Mouse (Mus musculus) T-helper 1 cell (primary cell): ENCODE data around the gene Dnah7c.
"Not testable (repeated sequence)": the region's sequence is repeated elsewhere in the genome, so short reads cannot be mapped to it uniquely, and the experiment has no call there.

Experiments
- in situ Hi-C: fragments of 300-600 bp; cut with MboI, MseI; formaldehyde crosslinking; loops from one replicate; pipeline ENCODE4 v1.15.1; 2025; ENCODE audit warnings: high pct_unique_total_duplicates

The Dnah7c gene

DNA sequence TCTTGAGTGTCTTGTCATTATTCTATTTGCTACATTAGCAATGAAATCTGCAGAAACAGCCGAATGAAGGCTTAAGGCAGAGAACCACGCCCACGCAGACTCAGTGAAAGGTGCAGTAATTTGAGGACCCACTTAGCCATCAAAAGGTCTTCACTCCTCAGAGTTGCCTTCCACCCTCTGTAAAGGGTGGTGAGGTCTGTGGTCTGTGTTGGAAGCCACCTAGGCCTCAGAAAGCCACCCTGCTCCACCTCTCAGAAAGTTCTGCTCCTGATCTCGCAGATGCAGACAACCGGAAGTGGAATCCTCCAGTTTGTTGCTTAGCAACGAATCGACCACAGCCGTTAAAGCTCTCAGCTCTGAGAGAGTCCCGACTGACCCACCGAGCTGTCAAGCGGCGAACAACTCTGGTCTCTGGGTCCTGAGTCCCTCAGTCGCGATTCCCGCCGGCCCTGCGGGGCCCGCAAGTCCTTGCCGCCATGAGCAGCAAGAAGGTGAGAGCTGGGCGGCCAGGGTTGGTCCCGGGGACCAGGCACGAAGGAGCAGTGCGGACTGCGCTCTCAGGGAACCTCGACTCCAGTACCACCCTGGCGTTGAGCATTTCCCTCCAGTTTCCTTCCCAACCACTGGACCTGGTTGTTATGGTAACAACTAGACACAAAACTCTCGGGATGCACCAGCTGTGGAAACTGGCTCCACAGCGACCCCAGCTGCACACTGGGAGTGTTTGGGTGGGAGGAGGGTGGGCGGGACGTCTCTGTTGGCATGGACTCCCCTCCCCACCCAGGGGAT lies at the start of gene Dnah7c:
Gene Dnah7c, plus strand, starts transcription at position 456 of the 789 bp plus-strand sequence.
- in situ Hi-C loops: no loop called here

DNA sequence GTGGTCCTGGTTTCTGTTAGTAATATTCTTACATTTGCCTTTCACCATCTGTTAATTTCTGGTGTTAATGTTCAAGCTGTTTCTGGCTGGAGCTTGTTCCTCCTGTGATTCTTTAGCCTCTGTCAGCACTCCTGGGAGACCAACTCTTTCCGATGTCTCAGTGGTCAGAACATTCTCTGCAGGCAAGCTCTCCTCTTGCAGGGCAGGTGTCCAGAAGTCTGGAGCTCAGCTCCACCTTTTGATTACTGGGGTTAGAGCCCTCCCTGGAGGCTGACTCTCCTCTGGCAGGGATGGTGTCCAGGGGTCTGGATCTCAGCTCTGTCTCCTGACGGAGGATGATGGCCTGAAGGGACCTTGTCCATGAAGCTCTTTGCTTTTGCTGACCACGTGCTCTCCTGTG lies 44.8 kb upstream of the Dnah7c start:
- in situ Hi-C loops: not testable (repeated sequence)

DNA sequence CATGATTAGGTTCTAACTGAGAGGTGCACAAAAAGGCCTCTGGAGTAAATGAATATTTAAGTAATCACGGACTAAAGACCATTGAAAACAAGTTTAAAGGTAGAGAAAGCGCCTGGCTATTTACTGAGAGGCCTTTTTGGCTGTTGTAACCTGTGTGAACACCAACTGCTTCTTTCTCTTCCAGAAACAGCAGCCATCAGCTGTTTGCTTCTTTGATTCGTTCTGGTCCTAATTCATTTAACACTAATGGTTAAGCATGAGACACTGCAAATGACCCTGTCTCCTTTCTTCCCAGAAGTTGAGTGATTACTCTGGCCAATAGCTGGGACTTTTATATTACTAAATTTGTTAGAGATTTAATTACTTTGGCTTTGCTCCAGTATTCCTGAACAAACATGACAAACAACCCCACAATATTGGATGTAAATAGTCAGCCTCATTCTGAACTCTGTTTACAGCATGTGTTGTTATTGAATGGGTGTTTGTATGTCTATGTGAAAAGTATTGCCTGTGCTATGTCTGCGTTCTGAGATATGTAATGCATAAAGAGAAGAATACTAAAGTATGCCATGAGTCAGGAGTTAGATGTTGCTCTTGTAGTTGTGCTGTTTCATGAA lies 30.6 kb upstream of the Dnah7c start:
- in situ Hi-C loops: not testable (repeated sequence)

DNA sequence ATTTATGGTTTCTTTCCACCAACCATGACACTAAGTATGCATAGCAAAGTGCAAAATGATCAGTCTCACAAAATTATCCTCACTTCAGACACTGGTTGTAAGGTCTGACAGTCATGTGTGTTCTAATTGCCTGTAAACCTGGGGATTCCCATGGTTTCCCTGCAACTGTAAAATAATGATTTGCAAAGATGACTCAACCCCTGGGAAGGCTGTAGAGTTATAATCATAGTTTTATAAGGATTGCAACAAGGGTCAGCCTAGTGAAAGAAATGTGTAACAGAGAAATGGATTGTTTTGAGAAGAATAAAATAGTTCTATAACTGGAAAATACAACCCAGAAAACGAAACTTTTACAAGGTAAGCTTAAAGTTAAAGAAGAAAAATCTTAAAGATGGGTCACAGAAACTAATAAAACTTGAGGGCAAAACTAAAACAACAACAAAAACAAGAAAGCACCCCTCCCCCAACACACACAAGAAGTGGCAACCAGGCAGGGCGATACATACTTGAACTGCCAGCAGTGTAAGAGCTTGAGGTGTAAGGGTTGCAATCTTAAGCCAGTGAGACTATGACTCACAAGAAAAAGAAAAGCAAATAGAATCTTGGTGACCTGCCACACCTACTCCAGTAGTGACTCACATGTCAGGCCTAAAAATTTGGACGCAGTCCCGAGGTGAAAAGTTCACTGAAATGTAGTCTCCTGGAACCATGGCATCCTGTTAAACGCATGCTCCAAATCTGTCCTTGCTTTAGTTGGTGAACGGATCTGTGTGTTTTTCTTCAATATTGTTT lies 16.9 kb upstream of the Dnah7c start:
- in situ Hi-C loops: no loop called here

DNA sequence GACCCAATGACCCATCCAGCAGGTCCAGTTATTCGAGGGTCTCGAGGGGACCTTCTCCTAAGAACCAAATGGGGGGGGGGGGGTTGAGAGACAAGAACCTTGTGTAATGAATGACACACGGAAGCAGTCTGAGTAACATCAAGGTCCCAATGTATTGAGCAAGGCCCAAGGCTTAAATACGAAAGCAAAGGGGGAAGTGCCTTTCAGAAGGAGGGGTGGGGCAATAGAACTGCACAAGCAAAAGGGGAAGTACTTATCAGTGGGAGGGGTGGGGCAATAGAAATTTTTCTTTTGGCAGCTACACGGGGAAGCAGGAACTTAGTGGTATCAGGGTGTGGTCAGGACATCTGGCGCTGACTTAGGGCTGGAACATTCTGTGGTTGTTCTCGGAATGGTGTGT lies 10.6 kb upstream of the Dnah7c start:
- in situ Hi-C loops: loop anchor here (10.0 kb wide), 1 partner anchor 580 kb away; no protein-coding TSS in a partner anchor

DNA sequence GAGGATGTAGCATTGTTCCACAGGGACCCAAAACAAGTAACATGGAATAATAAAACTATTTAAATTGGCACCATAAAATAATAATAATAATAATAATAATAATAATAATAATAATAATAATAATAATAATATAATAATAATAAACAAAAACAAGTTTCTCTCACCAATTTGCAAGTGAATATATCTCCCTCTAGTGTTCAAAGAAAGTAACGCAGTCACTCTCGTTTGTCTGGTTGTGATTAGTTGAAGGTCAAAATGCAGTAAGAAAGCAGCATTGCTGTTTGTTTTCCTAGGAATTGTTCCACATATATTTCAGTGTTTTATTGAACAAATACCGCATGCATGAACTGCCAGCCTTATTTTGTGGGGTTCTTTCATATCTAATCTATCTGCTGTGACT lies 8.4 kb upstream of the Dnah7c start:
- in situ Hi-C loops: loop anchor here (10.0 kb wide), 1 partner anchor 582 kb away; no protein-coding TSS in a partner anchor

DNA sequence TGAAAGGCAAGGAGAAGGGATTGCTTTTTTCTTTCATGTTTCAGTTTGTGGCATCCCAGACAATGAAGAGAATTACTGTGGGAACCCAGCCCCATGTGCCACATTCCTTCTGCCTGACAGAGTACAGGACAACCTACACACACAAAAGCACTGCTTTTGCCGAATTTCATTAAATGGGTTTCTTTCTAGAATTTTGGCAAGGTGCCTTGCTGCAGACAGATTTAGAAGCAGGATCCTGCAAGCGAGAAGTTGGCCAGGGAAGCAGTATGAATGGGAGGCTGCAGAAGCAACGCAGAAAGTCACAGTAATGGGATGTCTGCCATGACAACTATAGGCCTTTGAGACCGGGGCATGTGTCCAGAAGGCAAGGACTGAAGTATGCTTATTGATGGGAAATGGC lies 6.4 kb upstream of the Dnah7c start:
- in situ Hi-C loops: loop anchor here (10.0 kb wide), 1 partner anchor 584 kb away; no protein-coding TSS in a partner anchor

DNA sequence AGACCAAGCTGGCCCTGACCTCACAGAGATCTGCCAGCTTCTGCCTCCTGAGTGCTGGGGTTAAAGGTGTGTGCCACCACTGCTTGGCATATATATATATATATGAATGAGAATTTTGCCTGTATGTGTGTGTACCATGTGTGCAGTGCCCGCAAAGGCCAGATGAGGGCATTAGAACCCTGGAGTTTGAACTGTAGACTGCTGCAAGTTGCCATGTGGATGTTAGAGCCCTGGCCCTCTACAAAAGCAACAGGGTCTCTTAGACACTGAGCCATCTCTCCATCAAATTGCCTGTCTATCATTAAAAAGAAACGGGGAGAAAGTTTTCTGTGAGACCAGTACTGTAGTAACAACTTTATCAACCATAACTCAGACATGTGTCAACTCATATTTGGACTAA lies 3.0 kb downstream of the Dnah7c start:
- in situ Hi-C loops: no loop called here

DNA sequence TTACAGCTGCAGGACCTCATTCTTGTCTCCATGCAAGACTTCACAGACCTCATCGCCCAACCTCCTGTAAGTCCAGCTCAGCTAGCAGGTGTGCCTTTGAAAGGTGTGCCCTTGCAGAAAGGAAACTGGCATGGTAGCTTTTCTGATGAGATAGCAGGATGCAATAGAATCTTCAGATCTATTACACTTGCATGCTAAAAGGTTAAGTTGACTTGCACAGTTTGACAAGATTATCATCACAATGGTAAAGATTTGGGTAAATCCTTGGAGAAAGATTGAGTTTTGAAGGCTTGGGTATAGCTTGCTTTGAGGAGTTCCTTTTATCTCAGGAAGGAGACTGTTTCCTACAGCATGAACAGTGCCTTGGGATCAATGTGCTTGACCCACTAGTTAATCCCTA lies 89.3 kb downstream of the Dnah7c start:
- in situ Hi-C loops: not testable (repeated sequence)

DNA sequence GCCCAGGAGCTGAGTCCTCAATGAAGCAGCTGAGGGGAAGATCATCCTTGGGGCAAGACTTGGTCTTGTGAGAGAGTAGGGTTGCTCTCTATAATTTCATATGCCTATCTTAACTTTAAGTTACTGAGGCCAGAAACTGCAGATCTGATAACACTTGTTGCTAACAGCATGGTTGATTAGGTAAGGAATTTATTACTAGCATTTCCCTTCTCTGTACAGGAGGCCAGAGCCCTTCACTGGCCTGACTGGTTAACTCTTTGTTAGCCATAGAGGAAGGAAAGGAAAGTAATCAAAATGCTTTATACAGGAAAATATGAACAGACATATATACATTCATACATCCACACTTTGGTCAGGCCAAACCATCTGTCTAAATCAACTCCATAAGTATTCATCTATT lies 95.6 kb downstream of the Dnah7c start:
- in situ Hi-C loops: no loop called here

DNA sequence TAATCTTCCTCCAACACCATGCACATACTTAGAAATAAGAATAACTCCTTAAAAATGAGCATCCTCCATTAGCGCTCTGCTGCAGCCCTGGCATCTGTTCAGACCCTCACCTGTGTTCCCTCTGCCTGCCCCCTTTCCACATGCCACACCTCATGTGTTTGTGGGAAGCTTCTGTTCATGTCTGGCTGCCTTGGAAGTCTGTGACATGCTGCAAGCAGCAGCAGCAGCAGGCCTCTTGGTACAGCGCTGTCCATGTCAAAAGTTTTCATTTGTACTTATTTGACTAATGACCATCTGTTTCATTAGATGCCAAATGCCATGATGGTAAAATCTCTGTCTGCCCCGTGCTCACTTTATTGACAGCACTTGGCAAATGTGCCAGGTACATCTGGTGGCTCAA lies 101.1 kb downstream of the Dnah7c start:
- in situ Hi-C loops: loop anchor here (5.0 kb wide), 1 partner anchor 394 kb away; no protein-coding TSS in a partner anchor

DNA sequence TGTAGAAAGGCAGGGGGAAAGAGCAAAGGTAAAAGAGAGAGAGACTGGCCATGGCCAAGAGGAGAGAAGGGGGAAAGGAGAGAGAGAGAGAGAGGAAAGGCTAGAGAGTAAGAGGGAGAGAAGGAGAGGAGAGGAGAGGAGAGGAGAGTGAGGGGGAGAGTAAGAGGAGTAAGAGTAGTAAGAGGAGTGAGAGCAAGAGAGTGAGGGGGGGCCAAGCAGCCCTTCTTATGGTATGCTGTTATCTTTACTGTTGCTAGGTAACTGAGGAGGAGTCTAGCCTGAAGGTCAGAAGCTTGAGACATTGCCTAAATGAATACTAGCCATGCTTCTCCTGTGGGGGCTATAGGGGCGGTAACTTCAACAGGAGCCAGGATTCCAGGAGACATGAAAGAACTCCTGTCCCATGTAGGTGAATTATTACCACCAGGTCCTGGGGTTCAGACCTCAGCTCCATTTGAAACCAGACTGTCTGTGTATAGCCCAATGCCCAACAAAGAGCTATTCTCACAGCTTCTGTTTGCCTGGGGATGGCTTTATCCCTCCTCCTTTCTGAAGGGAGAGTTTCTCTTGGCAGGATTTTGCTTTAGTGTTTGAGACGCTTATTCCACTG lies 119.5 kb downstream of the Dnah7c start:
- in situ Hi-C loops: no loop called here

DNA sequence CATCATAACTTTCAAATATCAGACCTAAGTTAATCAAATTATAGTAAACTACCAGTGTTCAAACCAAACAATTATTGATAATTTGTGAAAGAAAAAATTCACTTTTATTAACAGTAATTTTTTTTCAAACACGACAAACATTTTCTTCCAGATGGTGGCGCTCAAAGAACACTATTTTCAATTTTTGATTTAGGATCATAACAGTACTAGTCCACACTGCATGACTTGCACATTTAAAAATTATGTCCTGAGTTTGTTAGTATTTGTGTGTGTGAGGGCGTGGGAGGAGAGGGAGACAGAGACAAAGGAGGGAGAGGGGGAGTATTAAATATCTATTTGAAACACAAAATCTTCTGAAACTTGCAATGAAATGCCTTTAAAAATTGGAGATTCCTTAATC lies 155.0 kb downstream of the Dnah7c start:
- in situ Hi-C loops: no loop called here

DNA sequence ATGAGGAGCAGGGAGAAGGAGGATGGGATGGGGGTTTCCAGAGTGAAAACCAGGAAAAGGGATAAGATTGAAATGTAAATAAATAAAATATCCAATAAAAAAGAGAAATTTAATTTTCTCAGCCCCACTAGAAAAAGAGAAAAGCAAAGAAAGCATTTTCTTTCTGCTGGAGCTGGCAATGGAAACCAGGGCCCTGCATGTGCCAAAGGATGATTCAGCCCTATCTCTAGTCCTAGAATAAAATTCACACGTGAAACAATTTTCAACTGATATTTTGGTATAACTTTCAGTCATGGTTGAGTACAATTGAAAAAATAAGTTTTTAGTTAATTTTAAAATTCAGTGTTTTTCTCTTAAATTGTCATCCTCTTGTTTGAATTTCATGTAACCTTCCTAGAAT lies 168.4 kb downstream of the Dnah7c start:
- in situ Hi-C loops: loop anchor here (10.0 kb wide), 1 partner anchor 419 kb away; no protein-coding TSS in a partner anchor

DNA sequence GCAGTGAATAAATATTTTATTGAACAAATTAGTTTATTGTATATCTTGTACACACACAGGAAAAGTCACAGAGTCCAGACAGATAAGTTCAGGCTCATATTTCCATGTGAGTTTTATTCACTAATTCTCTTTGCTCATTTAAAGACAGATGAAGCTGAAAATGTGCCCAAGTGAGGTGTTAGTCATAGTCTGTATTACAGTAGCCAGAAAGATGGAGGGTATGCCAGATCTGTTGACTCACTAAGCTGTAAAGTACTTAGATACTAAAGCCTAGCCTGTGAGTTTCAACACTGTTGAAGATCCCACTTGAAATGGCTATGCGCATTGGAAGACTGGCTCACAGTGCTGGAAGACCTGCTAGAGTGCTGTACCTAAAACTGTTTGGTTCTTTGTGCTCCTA lies 171.0 kb downstream of the Dnah7c start:
- in situ Hi-C loops: loop anchor here (10.0 kb wide), 1 partner anchor 422 kb away; no protein-coding TSS in a partner anchor

DNA sequence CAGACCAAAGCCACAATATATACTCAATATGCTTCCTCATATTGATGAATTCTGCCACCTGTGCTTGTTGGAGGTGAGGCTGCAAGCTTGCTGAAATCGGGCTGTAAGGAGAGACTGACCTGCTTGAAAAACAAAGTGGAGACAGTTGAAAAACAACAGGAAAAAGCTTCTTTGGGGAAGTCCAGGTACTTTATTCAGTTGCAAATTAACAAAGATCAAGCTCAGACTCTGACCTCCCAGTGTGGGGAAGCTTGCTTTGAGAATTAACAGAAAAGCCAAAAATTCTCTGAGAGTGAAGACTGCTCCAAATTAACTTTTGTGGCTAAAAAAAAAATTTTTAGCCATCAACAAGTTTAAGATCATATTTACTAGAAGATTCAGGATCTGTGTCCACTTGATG lies 194.9 kb downstream of the Dnah7c start:
- in situ Hi-C loops: no loop called here

DNA sequence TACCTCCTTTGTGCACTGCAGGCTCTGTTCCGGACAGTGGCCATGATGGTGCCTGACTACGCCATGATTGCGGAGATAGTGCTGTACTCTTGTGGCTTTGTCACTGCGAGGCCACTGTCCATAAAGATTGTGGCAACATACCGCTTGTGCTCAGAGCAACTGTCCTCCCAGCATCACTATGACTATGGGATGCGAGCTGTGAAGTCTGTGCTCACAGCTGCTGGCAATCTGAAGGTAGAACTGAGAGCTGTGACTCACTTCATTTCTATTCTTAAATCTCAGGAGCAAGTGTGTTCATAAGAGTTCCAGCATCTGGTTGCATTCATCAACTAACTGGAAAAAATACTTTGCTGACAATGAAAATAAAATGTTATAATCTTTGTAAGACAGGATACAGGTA lies 200.5 kb downstream of the Dnah7c start:
- in situ Hi-C loops: not testable (repeated sequence)

DNA sequence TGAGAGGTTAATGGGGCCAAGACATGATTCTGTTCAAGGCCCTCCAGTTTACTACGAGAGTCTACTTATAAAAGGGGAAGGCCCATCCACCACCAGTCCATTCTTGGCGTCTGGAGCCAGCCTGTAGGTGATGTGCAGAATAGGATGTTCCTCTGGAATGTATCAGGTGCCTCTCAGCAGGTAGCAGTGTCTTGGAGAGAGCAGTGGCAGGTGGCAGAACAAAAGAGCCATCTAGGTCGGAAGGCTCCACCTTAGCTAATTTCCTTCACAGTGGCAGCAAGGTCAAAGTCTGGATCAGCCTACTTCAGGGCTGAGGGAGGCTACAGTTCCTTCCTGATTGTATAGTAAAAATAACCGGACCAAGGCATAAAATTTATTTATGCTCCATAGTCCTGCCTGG lies 224.4 kb downstream of the Dnah7c start:
- in situ Hi-C loops: loop anchor here (10.0 kb wide), 1 partner anchor 445 kb away; no protein-coding TSS in a partner anchor

DNA sequence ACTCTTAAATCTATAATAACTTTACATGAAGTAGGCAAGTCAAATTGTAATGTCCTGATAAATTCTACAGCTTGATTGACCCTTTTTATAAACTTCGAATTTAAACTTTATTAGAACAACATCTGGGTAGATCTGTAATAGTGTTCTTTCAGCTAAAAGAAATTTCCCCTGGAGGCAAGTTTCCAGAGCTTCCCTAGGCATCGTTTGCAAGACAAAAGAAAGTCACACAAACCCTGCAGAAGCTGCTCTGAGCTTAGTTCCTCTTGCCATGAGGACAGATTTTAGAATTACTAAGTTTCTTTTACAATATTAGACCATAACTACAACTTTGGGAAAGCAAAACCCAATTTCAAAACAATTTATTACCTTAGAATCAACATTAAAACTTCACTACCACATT lies 227.3 kb downstream of the Dnah7c start:
- in situ Hi-C loops: not testable (repeated sequence)

DNA sequence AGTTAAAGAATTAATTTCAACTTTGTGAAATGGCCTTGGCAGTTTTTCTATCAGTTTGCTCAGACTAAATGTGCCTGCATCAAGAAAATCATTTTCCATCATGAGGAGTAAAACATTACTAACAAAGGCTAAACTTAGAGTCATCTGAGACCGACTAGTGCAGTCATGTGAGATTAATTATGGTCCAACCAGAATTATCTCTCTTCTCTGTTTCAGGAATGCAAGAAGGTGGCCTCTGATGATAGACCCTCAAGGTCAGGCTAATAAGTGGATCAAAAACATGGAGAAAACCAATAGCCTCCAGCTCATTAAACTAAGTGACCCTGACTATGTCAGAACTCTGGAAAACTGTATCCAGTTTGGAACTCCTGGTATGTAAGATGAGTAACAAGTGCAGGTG lies 299.4 kb downstream of the Dnah7c start:
- in situ Hi-C loops: not testable (repeated sequence)

DNA sequence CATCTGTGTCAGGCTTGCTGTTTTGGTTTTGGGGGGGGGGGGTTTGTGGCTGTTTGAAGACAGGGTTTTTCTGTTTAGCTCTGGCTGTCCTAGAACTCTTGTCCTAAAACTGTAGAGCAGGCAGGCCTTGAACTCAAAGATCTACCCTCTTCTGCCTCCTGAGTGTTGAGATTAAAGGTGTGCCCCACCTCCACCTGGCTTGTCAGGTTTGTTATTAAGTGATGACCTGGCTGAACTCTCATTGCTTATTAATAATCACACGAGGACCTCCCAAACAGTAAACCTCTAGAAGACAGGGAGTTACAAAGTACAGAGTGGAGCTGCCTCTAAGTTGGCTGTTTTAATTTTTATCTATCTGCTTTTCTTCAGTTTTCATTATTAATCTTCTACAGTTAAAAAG lies 299.9 kb downstream of the Dnah7c start:
- in situ Hi-C loops: no loop called here

DNA sequence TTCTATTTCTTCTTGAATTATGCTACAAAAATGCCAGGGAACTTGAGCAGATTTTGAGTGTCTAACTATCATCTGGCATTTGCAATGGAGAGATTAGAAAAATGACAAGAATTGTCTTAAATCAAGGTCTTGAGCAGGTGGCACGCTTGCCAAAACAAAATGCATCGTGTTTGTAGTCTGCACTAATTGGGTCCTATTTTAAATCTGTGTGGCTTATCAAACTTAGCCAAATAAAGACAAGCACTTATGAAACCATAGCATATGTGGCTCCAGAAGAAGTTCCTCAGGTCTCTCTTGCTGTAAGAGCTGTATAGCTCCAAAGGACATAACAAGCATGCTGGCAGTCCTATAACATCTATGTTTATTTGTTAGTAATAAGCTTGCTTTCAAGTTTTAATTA lies 300.3 kb downstream of the Dnah7c start:
- in situ Hi-C loops: not testable (repeated sequence)
